Mouse (Mus musculus): Measurements from ENCODE around the gene Prkn. TPM values are rescaled to one million over a fixed set of nuclear protein-coding genes. Genes with fewer than 3 reads are reported as not detected.

Prkn gene
- polyA plus RNA-seq, 1 experiment from 2014 or later, result 3.5 TPM

DNA sequence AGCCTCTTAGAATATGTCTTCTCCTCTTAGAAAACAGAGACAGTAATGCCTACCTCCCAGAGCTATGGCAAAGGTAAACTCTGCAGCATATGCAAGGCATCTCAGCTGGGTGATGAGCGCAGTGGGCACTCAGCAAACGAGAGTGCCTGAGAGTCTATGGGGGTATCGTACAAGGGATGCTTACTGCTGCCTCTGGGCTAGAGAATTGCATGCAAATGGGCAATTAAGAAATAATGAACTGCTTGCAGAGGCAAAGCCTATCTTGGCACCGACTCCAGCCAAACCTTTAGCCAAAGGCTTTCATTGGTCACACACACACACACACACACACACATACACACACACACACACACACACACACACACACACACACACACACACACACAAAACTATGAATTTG is 290.7 kb downstream of the Prkn start:
- Histone ChIP-seq H3K36me3 (ENCODE audit: control insufficient read depth, insufficient read depth, low read length) (no peaks in the 10 kb centered on the region), H3K9me3 (ENCODE audit: control insufficient read depth, low read length) (no peaks in the 10 kb centered on the region), H3K4me2 (ENCODE audit: low read length) (no peak overlapping the region), H3K4me1 (ENCODE audit: control insufficient read depth in 2 of 2, insufficient read depth in 2 of 2, low read length in 2 of 2) (no peaks in the 10 kb centered on the region), H3K27ac (replicated peaks in 1 of 2; ENCODE audit: control insufficient read depth in 1 of 2, insufficient read depth in 1 of 2, low read depth in 2 of 2, low read length in 2 of 2) (no peak overlapping the region), H3K4me3 (ENCODE audit: control insufficient read depth in 1 of 2, insufficient read depth in 1 of 2, low read depth in 1 of 2, low read length in 2 of 2) (no peak overlapping the region), H3K27me3 (ENCODE audit: control insufficient read depth, insufficient read depth, low read length) (no peaks in the 10 kb centered on the region), H3K9ac (ENCODE audit: low read length) (no peak overlapping the region)
- ATAC-seq (ENCODE audit: insufficient number of reproducible peaks, insufficient read depth, low FRiP score, low read depth), result no peak
- WGBS, result 72% methylated on average over 4 of the region's 4 CpGs

DNA sequence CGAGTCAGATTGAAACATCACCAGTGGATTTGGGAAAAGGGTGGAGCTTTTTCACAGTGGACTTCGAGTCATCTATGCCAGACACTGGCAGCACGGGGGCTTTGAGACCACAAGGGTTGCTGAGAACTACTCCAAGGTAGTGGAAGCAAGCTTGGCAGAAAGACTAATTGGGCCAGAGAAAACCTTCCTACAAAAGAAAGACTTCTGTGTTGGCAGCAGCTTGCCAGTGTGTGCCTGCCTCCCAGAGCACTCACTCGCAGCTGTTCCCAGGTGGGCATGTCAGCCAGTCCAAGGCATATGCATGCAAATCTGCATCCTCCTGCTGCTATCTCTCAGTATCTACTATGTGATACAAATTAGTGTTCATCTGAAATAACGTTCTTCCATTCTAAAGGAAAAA is 302.1 kb downstream of the Prkn start:
- Histone ChIP-seq H3K9me3 (ENCODE audit: control insufficient read depth, low read length) (no peaks in the 10 kb centered on the region), H3K27me3 (ENCODE audit: control insufficient read depth, insufficient read depth, low read length) (no peaks in the 10 kb centered on the region), H3K4me1 (ENCODE audit: control insufficient read depth in 2 of 2, insufficient read depth in 2 of 2, low read length in 2 of 2) (no peaks in the 10 kb centered on the region), H3K36me3 (ENCODE audit: control insufficient read depth, insufficient read depth, low read length) (no peaks in the 10 kb centered on the region), H3K9ac (ENCODE audit: low read length) (no peak overlapping the region), H3K4me2 (ENCODE audit: low read length) (no peak overlapping the region), H3K4me3 (ENCODE audit: control insufficient read depth in 1 of 2, insufficient read depth in 1 of 2, low read depth in 1 of 2, low read length in 2 of 2) (no peak overlapping the region), H3K27ac (replicated peaks in 1 of 2; ENCODE audit: control insufficient read depth in 1 of 2, insufficient read depth in 1 of 2, low read depth in 2 of 2, low read length in 2 of 2) (no peak overlapping the region)
- WGBS, result 76% methylated on average over 5 of the region's 5 CpGs
- no peak for ATAC-seq (ENCODE audit: insufficient number of reproducible peaks, insufficient read depth, low FRiP score, low read depth)

DNA sequence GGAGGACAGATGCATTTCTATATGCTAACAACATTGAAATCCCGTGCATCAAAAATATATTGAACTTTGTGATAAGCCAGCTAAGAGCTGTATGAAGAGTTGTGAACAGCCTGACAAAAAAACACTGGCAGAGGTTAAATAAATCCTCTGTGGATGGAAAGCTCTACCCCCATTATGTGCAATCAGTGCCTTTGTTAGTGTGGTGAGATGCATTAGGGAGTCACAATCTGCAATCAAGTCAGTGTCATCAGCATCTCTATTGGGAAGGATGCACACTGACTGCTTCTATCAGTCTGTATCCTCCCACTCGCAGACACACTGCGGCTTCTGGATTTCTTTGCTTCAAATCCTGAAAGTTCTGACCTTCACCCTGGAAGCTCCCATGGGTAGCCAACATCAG is 315.9 kb downstream of the Prkn start:
- whole genome bisulfite sequencing, result 71% methylated on average over 3 of the region's 3 CpGs
- Histone ChIP-seq H3K27me3 (ENCODE audit: control insufficient read depth, insufficient read depth, low read length) (no peaks in the 10 kb centered on the region), H3K36me3 (ENCODE audit: control insufficient read depth, insufficient read depth, low read length) (no peaks in the 10 kb centered on the region), H3K9ac (ENCODE audit: low read length) (no peak overlapping the region), H3K4me3 (ENCODE audit: control insufficient read depth in 1 of 2, insufficient read depth in 1 of 2, low read depth in 1 of 2, low read length in 2 of 2) (no peak overlapping the region), H3K4me1 (ENCODE audit: control insufficient read depth in 2 of 2, insufficient read depth in 2 of 2, low read length in 2 of 2) (no peaks in the 10 kb centered on the region), H3K27ac (replicated peaks in 1 of 2; ENCODE audit: control insufficient read depth in 1 of 2, insufficient read depth in 1 of 2, low read depth in 2 of 2, low read length in 2 of 2) (no peak overlapping the region), H3K4me2 (ENCODE audit: low read length) (no peak overlapping the region), H3K9me3 (ENCODE audit: control insufficient read depth, low read length) (no peaks in the 10 kb centered on the region)
- ATAC-seq (ENCODE audit: insufficient number of reproducible peaks, insufficient read depth, low FRiP score, low read depth), result no peak

DNA sequence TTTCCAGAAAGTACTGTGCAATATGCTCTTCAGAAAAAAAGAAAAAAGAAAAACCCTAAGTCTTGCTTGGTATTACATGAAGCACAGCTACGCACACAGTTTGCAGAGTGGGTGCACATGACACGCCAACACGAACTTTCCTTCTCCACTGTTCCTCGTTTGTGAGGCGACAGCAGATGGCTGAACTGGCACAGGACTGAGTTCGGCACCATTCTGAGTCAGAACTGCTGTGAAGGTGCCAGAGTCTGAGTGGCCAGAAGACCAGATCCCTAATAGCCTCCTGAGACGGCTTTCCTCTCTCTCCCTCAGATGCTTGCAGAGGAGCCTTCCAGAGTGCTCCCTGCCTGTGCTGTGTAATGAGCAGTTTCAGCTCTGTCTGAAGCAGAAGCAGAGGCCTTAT is 317.4 kb downstream of the Prkn start:
- no peaks in the 10 kb centered on the region for H3K36me3 ChIP-seq (ENCODE audit: control insufficient read depth, insufficient read depth, low read length)
- H3K4me1 ChIP-seq (ENCODE audit: control insufficient read depth in 2 of 2, insufficient read depth in 2 of 2, low read length in 2 of 2), result no peaks in the 10 kb centered on the region
- H3K9ac ChIP-seq (ENCODE audit: low read length), result no peak overlapping the region
- H3K27me3 ChIP-seq (ENCODE audit: control insufficient read depth, insufficient read depth, low read length), result no peaks in the 10 kb centered on the region
- no peak overlapping the region for H3K27ac ChIP-seq (replicated peaks in 1 of 2; ENCODE audit: control insufficient read depth in 1 of 2, insufficient read depth in 1 of 2, low read depth in 2 of 2, low read length in 2 of 2)
- 66% methylated on average over 7 of the region's 7 CpGs for WGBS
- no peak overlapping the region for H3K4me3 ChIP-seq (ENCODE audit: control insufficient read depth in 1 of 2, insufficient read depth in 1 of 2, low read depth in 1 of 2, low read length in 2 of 2)
- H3K9me3 ChIP-seq (ENCODE audit: control insufficient read depth, low read length), result no peaks in the 10 kb centered on the region
- ATAC-seq (ENCODE audit: insufficient number of reproducible peaks, insufficient read depth, low FRiP score, low read depth), result no peak
- no peak overlapping the region for H3K4me2 ChIP-seq (ENCODE audit: low read length)

DNA sequence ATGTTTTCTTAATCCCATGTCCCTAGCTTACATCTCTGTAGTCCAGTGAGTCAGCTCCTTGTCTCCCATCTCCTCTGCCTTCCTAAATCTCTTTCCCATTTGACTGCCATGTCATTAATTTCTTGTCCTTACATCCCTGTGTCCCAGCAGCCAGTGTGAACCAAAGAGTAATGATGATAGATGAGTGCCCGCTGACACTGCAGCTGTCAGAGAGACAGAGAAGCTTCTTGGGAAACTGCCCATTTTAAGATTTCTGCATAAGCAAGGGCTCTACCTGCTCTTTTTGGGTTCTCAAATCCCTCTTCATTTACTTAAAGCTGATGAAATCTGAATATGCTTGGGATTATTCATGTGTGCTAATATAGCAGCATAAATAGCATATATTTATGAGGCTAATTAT is 321.3 kb downstream of the Prkn start:
- Histone ChIP-seq H3K4me3 (ENCODE audit: control insufficient read depth in 1 of 2, insufficient read depth in 1 of 2, low read depth in 1 of 2, low read length in 2 of 2) (no peak overlapping the region), H3K4me1 (ENCODE audit: control insufficient read depth in 2 of 2, insufficient read depth in 2 of 2, low read length in 2 of 2) (no peaks in the 10 kb centered on the region), H3K36me3 (ENCODE audit: control insufficient read depth, insufficient read depth, low read length) (no peaks in the 10 kb centered on the region), H3K27me3 (ENCODE audit: control insufficient read depth, insufficient read depth, low read length) (no peaks in the 10 kb centered on the region), H3K4me2 (ENCODE audit: low read length) (no peak overlapping the region), H3K9ac (ENCODE audit: low read length) (no peak overlapping the region), H3K27ac (replicated peaks in 1 of 2; ENCODE audit: control insufficient read depth in 1 of 2, insufficient read depth in 1 of 2, low read depth in 2 of 2, low read length in 2 of 2) (no peak overlapping the region), H3K9me3 (ENCODE audit: control insufficient read depth, low read length) (no peaks in the 10 kb centered on the region)
- no peak for ATAC-seq (ENCODE audit: insufficient number of reproducible peaks, insufficient read depth, low FRiP score, low read depth)
- WGBS, result 86% methylated on average over 1 of the region's 1 CpGs

DNA sequence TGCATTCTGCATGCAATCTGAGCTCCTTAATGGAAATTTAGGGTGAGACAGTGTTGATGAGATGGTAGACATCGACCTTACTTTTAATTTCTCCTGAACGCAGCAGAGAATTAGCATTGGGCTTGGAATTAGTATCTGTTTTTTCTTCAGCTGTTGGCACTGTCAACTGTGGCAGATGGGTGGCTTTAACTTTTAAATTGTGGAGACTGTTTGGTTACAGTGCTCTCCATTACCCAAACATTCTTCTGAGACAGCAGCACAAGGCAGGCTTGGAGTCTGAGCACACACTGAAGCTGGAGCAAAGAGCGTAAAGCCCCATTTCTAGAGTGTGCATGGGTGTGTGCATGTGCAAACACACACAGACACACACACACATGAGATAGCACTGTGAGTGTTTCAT is 322.6 kb downstream of the Prkn start:
- no peak overlapping the region for H3K27ac ChIP-seq (replicated peaks in 1 of 2; ENCODE audit: control insufficient read depth in 1 of 2, insufficient read depth in 1 of 2, low read depth in 2 of 2, low read length in 2 of 2)
- no peaks in the 10 kb centered on the region for H3K36me3 ChIP-seq (ENCODE audit: control insufficient read depth, insufficient read depth, low read length)
- no peak overlapping the region for H3K4me3 ChIP-seq (ENCODE audit: control insufficient read depth in 1 of 2, insufficient read depth in 1 of 2, low read depth in 1 of 2, low read length in 2 of 2)
- H3K27me3 ChIP-seq (ENCODE audit: control insufficient read depth, insufficient read depth, low read length), result no peaks in the 10 kb centered on the region
- no peak overlapping the region for H3K4me2 ChIP-seq (ENCODE audit: low read length)
- ATAC-seq (ENCODE audit: insufficient number of reproducible peaks, insufficient read depth, low FRiP score, low read depth), result no peak
- no peaks in the 10 kb centered on the region for H3K4me1 ChIP-seq (ENCODE audit: control insufficient read depth in 2 of 2, insufficient read depth in 2 of 2, low read length in 2 of 2)
- 77% methylated on average over 3 of the region's 3 CpGs for WGBS
- H3K9ac ChIP-seq (ENCODE audit: low read length), result no peak overlapping the region
- H3K9me3 ChIP-seq (ENCODE audit: control insufficient read depth, low read length), result no peaks in the 10 kb centered on the region

DNA sequence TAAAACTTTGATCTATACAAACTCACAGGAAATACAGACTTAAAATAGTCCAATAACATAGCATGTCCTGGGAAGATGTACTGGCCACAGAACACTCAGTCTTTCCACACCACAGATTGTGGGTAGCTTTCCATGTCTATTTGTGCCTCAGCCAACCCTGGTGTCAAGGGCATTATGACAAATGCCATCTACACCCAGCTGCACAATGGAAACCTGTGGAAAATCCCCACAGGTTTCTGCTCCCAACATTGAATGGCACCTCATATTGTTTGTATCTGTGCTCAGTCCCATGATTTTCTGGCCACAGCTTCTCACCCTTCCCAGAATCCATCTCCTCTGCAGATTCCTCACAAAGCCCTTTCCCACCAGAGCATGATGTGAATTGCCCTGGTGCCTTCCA is 347.2 kb downstream of the Prkn start:
- H3K9me3 ChIP-seq (ENCODE audit: control insufficient read depth, low read length), result no peaks in the 10 kb centered on the region
- H3K9ac ChIP-seq (ENCODE audit: low read length), result no peak overlapping the region
- H3K27ac ChIP-seq (replicated peaks in 1 of 2; ENCODE audit: control insufficient read depth in 1 of 2, insufficient read depth in 1 of 2, low read depth in 2 of 2, low read length in 2 of 2), result no peak overlapping the region

DNA sequence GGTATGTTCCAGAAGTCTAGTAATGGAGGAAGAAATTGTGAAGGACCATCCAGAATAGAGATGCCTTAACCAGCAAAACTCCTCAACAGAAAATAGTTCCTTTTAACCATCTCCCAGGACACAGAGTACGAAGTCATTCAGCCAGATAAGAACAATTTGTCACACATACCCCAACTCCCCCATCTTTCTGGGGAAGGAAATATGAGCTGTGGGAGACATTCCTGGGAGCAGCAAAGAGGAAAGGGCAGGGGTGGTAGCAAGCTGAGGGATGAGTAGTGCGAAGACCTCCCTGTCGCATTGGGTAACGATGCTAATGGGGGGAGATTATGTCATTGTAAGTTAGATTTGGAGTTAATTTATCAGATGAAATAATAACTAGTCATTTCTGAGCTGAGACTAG is 348.3 kb downstream of the Prkn start:
- WGBS, result 76% methylated on average over 4 of the region's 4 CpGs
- Histone ChIP-seq H3K9me3 (ENCODE audit: control insufficient read depth, low read length) (no peaks in the 10 kb centered on the region), H3K9ac (ENCODE audit: low read length) (no peak overlapping the region), H3K27me3 (ENCODE audit: control insufficient read depth, insufficient read depth, low read length) (no peaks in the 10 kb centered on the region), H3K36me3 (ENCODE audit: control insufficient read depth, insufficient read depth, low read length) (no peaks in the 10 kb centered on the region), H3K27ac (replicated peaks in 1 of 2; ENCODE audit: control insufficient read depth in 1 of 2, insufficient read depth in 1 of 2, low read depth in 2 of 2, low read length in 2 of 2) (no peak overlapping the region), H3K4me3 (ENCODE audit: control insufficient read depth in 1 of 2, insufficient read depth in 1 of 2, low read depth in 1 of 2, low read length in 2 of 2) (no peak overlapping the region), H3K4me2 (ENCODE audit: low read length) (no peak overlapping the region), H3K4me1 (ENCODE audit: control insufficient read depth in 2 of 2, insufficient read depth in 2 of 2, low read length in 2 of 2) (no peaks in the 10 kb centered on the region)
- no peak for ATAC-seq (ENCODE audit: insufficient number of reproducible peaks, insufficient read depth, low FRiP score, low read depth)

More for the DNA sequence above, 347.2 kb downstream of the Prkn start:
- ATAC-seq (ENCODE audit: insufficient number of reproducible peaks, insufficient read depth, low FRiP score, low read depth), result no peak
- Histone ChIP-seq H3K36me3 (ENCODE audit: control insufficient read depth, insufficient read depth, low read length) (no peaks in the 10 kb centered on the region), H3K4me2 (ENCODE audit: low read length) (no peak overlapping the region), H3K27me3 (ENCODE audit: control insufficient read depth, insufficient read depth, low read length) (no peaks in the 10 kb centered on the region), H3K4me3 (ENCODE audit: control insufficient read depth in 1 of 2, insufficient read depth in 1 of 2, low read depth in 1 of 2, low read length in 2 of 2) (no peak overlapping the region), H3K4me1 (ENCODE audit: control insufficient read depth in 2 of 2, insufficient read depth in 2 of 2, low read length in 2 of 2) (no peaks in the 10 kb centered on the region)
